Mouse (Mus musculus) heart, embryonic 12.5 days (tissue): ENCODE measurements around the gene Gm9958. TPM values are rescaled to one million over a fixed set of nuclear protein-coding genes. Genes with fewer than 3 reads are reported as not detected.

ENCODE experiments used
- ATAC-seq: fragments of 200-750 bp; cut with Nextera tagmentation; 2 replicates; pipeline ENCODE4 v1.8.0; 2017; ENCODE audit warnings: moderate TSS enrichment, moderate library complexity; ENCODE audit not compliant: insufficient number of reproducible peaks, low FRiP score
- H3K27ac ChIP-seq: fragments of 300-500 bp; sonication (generic); 2 replicates; pipeline ENCODE4 v1.5.1; 2016; ENCODE audit warnings: mild to moderate bottlenecking, moderate library complexity; ENCODE audit not compliant: poor library complexity, severe bottlenecking
- H3K27me3 ChIP-seq: fragments of 300-500 bp; sonication (generic); replicated peaks from 2 replicates; pipeline ENCODE4 v1.6.1; 2016; ENCODE audit warnings: mild to moderate bottlenecking, moderate library complexity
- H3K36me3 ChIP-seq: fragments of 300-500 bp; sonication (generic); 2 replicates; pipeline ENCODE4 v1.6.1; 2016; ENCODE audit warnings: mild to moderate bottlenecking, moderate library complexity
- H3K4me1 ChIP-seq: fragments of 300-500 bp; sonication (generic); replicated peaks from 2 replicates; pipeline ENCODE4 v1.6.1; 2016; ENCODE audit warnings: mild to moderate bottlenecking
- H3K4me2 ChIP-seq: fragments of 300-500 bp; sonication (generic); 2 replicates; pipeline ENCODE4 v1.6.1; 2016; ENCODE audit warnings: mild to moderate bottlenecking, moderate library complexity
- H3K4me3 ChIP-seq: fragments of 300-500 bp; sonication (generic); 2 replicates; pipeline ENCODE4 v1.5.1; 2016; ENCODE audit warnings: mild to moderate bottlenecking
- H3K9ac ChIP-seq: fragments of 300-500 bp; sonication (generic); 2 replicates; pipeline ENCODE4 v1.6.1; 2016; ENCODE audit warnings: mild to moderate bottlenecking, moderate library complexity
- H3K9me3 ChIP-seq: fragments of 300-500 bp; sonication (generic); replicated peaks from 2 replicates; pipeline ENCODE4 v1.6.1; 2016; ENCODE audit warnings: mild to moderate bottlenecking, moderate library complexity
- WGBS: fragments of 180-500 bp; shearing (Covaris S2); methylation state at CpG from one replicate; pipeline ENCODE4 v1.1.7; 2016; 5-methylcytosine and 5-hydroxymethylcytosine counted together
- polyA plus RNA-seq: library from polyadenylated mRNA; unstranded; fragments of >200 nt; fragmentation: Nextera tagmentation; extraction: Ambion mirVana; gene quantifications from 2 replicates; pipeline ENCODE4 v1.2.1, GENCODE M21; 2016

Gm9958 gene
- polyA plus RNA-seq, 1 experiment from 2014 or later = 4.2 TPM

GRCm38 (mm10) chr5:90414142-90414924 lies 47.3 kb downstream of the Gm9958 start:
- Histone ChIP-seq H3K9me3 (no peaks in the 10 kb centered on the region), H3K4me3 (no peak overlapping the region), H3K27ac (no peak overlapping the region), H3K36me3 (no peaks in the 10 kb centered on the region), H3K4me2 (no peak overlapping the region), H3K9ac (no peak overlapping the region), H3K4me1 (0 out of 2 replicates have a peak, but pooled peaks cover 2% of the 10 kb centered on the region), H3K27me3 (no peaks in the 10 kb centered on the region)
- no peak for ATAC-seq
- 82% methylated on average over 8 of the region's 8 CpGs for WGBS

GRCm38 (mm10) chr5:90414925-90415295 lies 47.9 kb downstream of the Gm9958 start:
- 63% methylated on average over 6 of the region's 6 CpGs for WGBS
- ATAC-seq = no peak

More at GRCm38 (mm10) chr5:90414925-90415295, 47.9 kb downstream of the Gm9958 start:
- no peaks in the 10 kb centered on the region for H3K9me3 ChIP-seq
- no peak overlapping the region for H3K4me2 ChIP-seq
- H3K9ac ChIP-seq = no peak overlapping the region
- no peak overlapping the region for H3K4me3 ChIP-seq
- H3K27me3 ChIP-seq = no peaks in the 10 kb centered on the region
- no peaks in the 10 kb centered on the region for H3K36me3 ChIP-seq
- H3K27ac ChIP-seq = no peak overlapping the region
- H3K4me1 ChIP-seq = 0 out of 2 replicates have a peak, but pooled peaks cover 2% of the 10 kb centered on the region

Other genes with a start within 250 kb of the Gm9958 start
- gene Cox18, start 143.2 kb upstream of the Gm9958 start, polyA plus RNA-seq = 29.5 and 30.6 TPM in 2 replicates
- gene Ankrd17, start 627 bp upstream of the Gm9958 start, polyA plus RNA-seq = 20.9 and 23.6 TPM in 2 replicates
- gene Alb, start 93.7 kb downstream of the Gm9958 start, polyA plus RNA-seq = 2.3 and 11.3 TPM in 2 replicates
- gene Afp, start 123.5 kb downstream of the Gm9958 start, polyA plus RNA-seq = 23.2 and 125 TPM in 2 replicates
- gene Afm, start 151.7 kb downstream of the Gm9958 start, polyA plus RNA-seq = 0.09 TPM in 1 of 2 replicates, not detected in the other
- not detected in 2 replicates for gene 5830473C10Rik, start 193.9 kb downstream of the Gm9958 start, polyA plus RNA-seq